Mouse (Mus musculus): ENCODE results near the gene Cartpt. TPM values are rescaled to one million over a fixed set of nuclear protein-coding genes. Genes with fewer than 3 reads are reported as not detected.

Gene Cartpt
- not detected in 4 replicates for total RNA-seq (2023)

GRCm38 (mm10) chr13:99900965-99901364 is at the start of gene Cartpt:
Gene Cartpt, minus strand, starts transcription at chr13:99901091.

Other genes starting within 250 kb of the Cartpt start
- 17.3 to 21.2 TPM (median 19.8 TPM) in 4 replicates for gene Mccc2, start 114.5 kb upstream of the Cartpt start, total RNA-seq (2023)
- 87.0 to 94.6 TPM (median 92.4 TPM) in 4 replicates for gene Bdp1, start 203.0 kb upstream of the Cartpt start, total RNA-seq (2023)
- gene Serf1, start 206.9 kb upstream of the Cartpt start, total RNA-seq (2023): 1.1 to 1.5 TPM (median 1.4 TPM) in 3 of 4 replicates, not detected in the other
- gene Smn1, start 223.8 kb upstream of the Cartpt start, total RNA-seq (2023): 63.7 to 72.9 TPM (median 69.9 TPM) in 4 replicates